Mouse (Mus musculus): ENCODE results near the gene Pnma1.
"Not testable (repeated sequence)": the region's sequence is repeated elsewhere in the genome, so short reads cannot be mapped to it uniquely, and the experiment has no call there.

The Pnma1 gene

DNA sequence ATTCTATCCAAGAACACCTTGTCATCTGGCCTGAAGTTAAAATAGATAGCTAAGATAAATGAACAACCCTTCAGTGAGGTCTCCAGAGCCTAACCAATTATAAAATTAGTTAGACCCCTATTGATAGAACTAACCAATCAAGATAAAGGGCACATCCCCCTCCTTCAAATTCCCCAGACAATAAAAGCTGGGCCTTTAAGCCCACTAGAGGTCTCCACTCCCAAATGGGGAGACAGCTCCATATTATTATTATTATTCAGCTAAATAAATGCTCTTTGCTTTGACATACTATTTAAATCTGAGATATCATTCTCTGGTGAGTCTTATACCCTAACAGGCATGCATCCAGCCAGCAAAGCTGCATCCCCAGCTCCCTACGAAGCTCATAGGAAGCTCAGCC lies 38.4 kb downstream of the Pnma1 start:
- TF ChIP-seq GATA4 (IDR thresholded peaks at IDR 0.05; ENCODE audit: insufficient replicate concordance, low read length): no peak

DNA sequence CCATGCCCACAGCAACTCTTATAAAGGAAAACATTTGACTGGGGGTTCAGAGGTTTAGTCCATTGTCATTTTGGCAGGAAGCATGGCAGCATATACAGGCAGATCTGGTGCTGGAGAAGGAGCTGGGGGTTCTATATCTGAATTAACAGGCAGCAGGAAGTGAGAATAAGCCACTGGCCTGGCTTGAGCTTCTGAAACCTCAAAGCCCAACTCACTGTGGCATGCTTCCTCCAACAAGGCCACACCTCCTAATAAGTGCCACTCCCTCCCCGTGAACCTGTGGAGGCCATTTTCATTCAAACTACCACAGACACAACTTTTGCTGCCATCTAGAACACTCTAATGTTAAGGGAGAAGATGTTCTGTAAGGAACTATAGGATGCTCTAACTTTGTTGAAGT lies 40.6 kb downstream of the Pnma1 start:
- no peak for TF ChIP-seq GATA4 (IDR thresholded peaks at IDR 0.05; ENCODE audit: insufficient replicate concordance, low read length)

- TF ChIP-seq GATA4 (IDR thresholded peaks at IDR 0.05; ENCODE audit: insufficient replicate concordance, low read length): no peak
These were observed 41.3 kb downstream of the Pnma1 start for GRCm38 (mm10) chr12:84107012-84107411.

GRCm38 (mm10) chr12:84101493-84101845 lies 46.8 kb downstream of the Pnma1 start:
- TF ChIP-seq GATA4 (IDR thresholded peaks at IDR 0.05; ENCODE audit: insufficient replicate concordance, low read length): no peak

DNA sequence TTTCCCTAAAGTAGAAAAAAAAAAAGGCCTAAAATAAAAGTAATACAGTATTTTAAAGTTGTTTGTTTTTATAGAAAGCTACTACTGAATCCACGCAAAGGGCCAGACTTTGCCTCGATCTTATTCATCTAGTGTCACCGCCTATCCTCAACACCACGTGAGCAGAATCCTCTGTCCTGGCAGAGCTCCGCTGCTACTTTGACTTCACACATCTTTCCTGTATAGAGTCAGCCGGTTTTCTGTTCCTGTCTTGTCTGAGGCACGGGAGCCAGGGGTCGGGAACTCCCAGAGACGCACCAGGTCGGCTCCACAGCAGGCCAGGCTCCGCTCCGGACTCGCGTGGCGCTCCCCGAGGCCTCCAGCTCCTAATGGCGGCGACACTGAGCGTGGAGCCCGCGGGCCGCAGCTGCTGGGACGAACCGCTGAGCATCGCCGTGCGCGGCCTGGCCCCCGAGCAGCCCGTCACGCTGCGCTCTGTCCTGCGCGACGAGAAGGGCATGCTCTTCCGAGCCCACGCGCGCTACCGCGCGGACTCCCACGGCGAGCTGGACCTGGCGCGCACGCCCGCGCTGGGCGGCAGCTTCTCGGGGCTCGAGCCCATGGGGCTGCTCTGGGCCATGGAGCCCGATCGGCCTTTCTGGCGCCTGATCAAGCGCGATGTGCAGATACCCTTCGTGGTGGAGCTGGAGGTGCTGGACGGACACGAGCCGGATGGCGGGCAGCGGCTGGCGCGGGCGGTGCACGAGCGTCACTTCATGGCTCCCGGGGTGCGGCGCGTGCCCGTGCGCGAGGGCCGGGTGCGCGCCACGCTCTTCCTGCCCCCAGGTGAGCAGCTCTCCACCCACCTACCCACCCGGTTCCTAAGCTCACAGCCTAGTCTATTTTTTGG lies 47.4 kb downstream of the Pnma1 start, which contains the start of gene Acot6:
Acot6 (plus strand) TSS at position 51 of the 889 bp plus-strand sequence.
- TF ChIP-seq GATA4 (IDR thresholded peaks at IDR 0.05; ENCODE audit: insufficient replicate concordance, low read length): not testable (repeated sequence)

DNA sequence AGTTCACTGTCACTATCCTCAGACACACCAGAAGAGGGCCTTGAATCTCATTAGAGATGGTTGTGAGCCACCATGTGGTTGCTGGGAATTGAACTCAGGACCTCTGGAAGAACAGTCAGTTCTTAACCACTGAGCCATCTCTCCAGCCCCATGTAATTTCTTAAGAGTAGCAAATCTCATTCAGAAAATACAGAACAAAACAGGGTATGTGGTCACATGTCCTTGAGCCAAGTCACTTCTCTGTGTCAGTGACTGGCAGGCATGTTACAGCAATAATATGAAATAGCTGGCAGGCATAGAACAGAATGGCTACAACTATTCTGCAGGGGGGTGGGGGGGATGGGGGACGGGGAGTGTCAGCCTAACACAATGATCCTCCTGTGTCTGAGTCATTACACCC lies 48.2 kb downstream of the Pnma1 start:
- TF ChIP-seq GATA4 (IDR thresholded peaks at IDR 0.05; ENCODE audit: insufficient replicate concordance, low read length): no peak

DNA sequence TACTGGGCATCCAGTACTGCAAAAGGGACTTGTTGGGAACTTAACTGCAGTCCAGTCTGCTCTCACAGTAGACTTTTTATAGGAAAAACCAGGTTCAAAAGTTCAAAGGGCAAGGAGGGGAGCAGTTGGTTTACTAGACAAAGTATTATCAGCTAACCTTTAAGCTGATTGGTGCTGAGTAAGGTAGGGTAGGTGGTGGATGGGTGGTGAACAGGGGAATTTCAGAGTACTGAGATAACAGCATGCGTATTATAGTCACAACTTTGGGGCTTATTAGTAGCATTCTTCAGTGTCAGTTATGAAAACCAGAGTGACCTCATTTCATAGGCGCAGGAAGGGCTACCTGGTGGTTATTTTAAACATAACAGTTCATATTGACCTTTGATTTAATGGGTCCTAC lies 48.7 kb downstream of the Pnma1 start:
- TF ChIP-seq GATA4 (IDR thresholded peaks at IDR 0.05; ENCODE audit: insufficient replicate concordance, low read length): no peak
